ENCODE assay signal across 8 mouse cellular contexts in genomic region chr11:58959921-58960465, GRCm38 (mm10). TPM values are rescaled to one million over a fixed set of nuclear protein-coding genes. Genes with fewer than 3 reads are reported as not detected.
DNase-seq lines count a peak whose midpoint lies in the region; ATAC-seq and TF ChIP-seq lines count a peak whose summit lies in the region.

No protein-coding gene starts in this region.

- TF ChIP-seq EP300 in ES-Bruce4 (IDR thresholded peaks at IDR 0.05; ENCODE audit: insufficient read depth, low read depth, low read length) = no peak

- H3K4me1 ChIP-seq in ES-Bruce4 (ENCODE audit: control insufficient read depth, insufficient read depth, low read length) = no peaks in the 10 kb centered on the region
- peaks cover 43% of the 10 kb centered on the region for H3K4me1 ChIP-seq in forebrain, embryonic 12.5 days
- peaks cover 28% of the 10 kb centered on the region for H3K4me1 ChIP-seq in lung, embryonic 16.5 days (replicated peaks; ENCODE audit: control insufficient read depth, insufficient read depth, low read length)

- H3K4me3 ChIP-seq in ES-Bruce4 (ENCODE audit: low read depth, low read length) = peak overlapping the region; percentile 77
- H3K4me3 ChIP-seq in forebrain, embryonic 12.5 days (replicated peaks) = peak overlapping the region; percentile 40
- peak overlapping the region; percentile 68 for H3K4me3 ChIP-seq in layer of hippocampus, adult 2 months
- H3K4me3 ChIP-seq in lung, embryonic 16.5 days (ENCODE audit: low read length) = peak overlapping the region; percentile 64

- WGBS in forebrain, embryonic 12.5 days = 1% methylated on average over 40 of the region's 40 CpGs
- WGBS in lung, embryonic 16.5 days = 3% methylated on average over 40 of the region's 40 CpGs

- H3K27ac ChIP-seq in ES-Bruce4 (ENCODE audit: insufficient read depth, low read length) = no peak overlapping the region
- H3K27ac ChIP-seq in forebrain, embryonic 12.5 days = peak overlapping the region; percentile 20; the same call in 1 of the 2 replicates
- H3K27ac ChIP-seq in layer of hippocampus, adult 2 months = peak overlapping the region; percentile 98
- no peak overlapping the region; the same call in 1 of the 2 replicates for H3K27ac ChIP-seq in lung, embryonic 16.5 days (ENCODE audit: low read length)

- H3K4me2 ChIP-seq in forebrain, embryonic 12.5 days = peak overlapping the region; percentile 77
- peak overlapping the region; percentile 92 for H3K4me2 ChIP-seq in lung, embryonic 16.5 days (ENCODE audit: low read depth, low read length)

- peak; percentile 31 for TF ChIP-seq CTCF in ES-Bruce4 (IDR thresholded peaks at IDR 0.05; ENCODE audit: low read depth, low read length)
- TF ChIP-seq CTCF in layer of hippocampus, adult 2 months (conservative IDR thresholded peaks at IDR 0.05) = peak; percentile 58

- H3K9ac ChIP-seq in ES-Bruce4 (ENCODE audit: low read depth, poor library complexity, severe bottlenecking) = peak overlapping the region; percentile 36; the same call in 1 of the 2 replicates
- H3K9ac ChIP-seq in forebrain, embryonic 12.5 days = peak overlapping the region; percentile 59
- peak overlapping the region; percentile 64 for H3K9ac ChIP-seq in lung, embryonic 16.5 days (ENCODE audit: low read length)

- no peaks in the 10 kb centered on the region for H3K36me3 ChIP-seq in ES-Bruce4 (ENCODE audit: control insufficient read depth, insufficient read depth, low read length, poor library complexity, severe bottlenecking)
- peaks cover 9% of the 10 kb centered on the region for H3K36me3 ChIP-seq in forebrain, embryonic 12.5 days (replicated peaks)
- H3K36me3 ChIP-seq in lung, embryonic 16.5 days (ENCODE audit: control insufficient read depth, insufficient read depth, low read length) = 0 out of 2 replicates have a peak, but pooled peaks cover 2% of the 10 kb centered on the region

- peak; percentile 89 for DNase-seq in c-Kit-positive CD71-positive TER-119-positive erythroid progenitor cells, embryonic 14.5 days (ENCODE audit: low spot score)
- DNase-seq in heart, postnatal 36 days = peak; percentile 64 to 79
- DNase-seq in layer of hippocampus, adult 2 months (ENCODE audit: low spot score in 2 of 2) = peak; percentile 73 to 79
- peak; percentile 64 for DNase-seq in ovary, adult 18-20 months (ENCODE audit: low spot score)
- peak; percentile 56 to 58 for DNase-seq in thymus, postnatal 10 days (ENCODE audit: low spot score in 2 of 2)

- no peak for TF ChIP-seq POLR2A in ES-Bruce4 (IDR thresholded peaks at IDR 0.05; ENCODE audit: insufficient read depth, low read length)

- intact Hi-C loops in heart, postnatal 36 days (cut with DNase I) = loop anchor here (10.0 kb wide), 2 partner anchors 245 to 1455 kb away; partner anchors contain the start of genes 2310033P09Rik, Atpaf2, Gid4 and Mrpl55

- no peaks in the 10 kb centered on the region for H3K27me3 ChIP-seq in ES-Bruce4 (ENCODE audit: control insufficient read depth, insufficient read depth, low read length, poor library complexity, severe bottlenecking)
- peaks cover 9% of the 10 kb centered on the region; the same call in 1 of the 2 replicates for H3K27me3 ChIP-seq in forebrain, embryonic 12.5 days
- H3K27me3 ChIP-seq in lung, embryonic 16.5 days (ENCODE audit: control insufficient read depth, insufficient read depth, low read depth, low read length) = peaks cover 13% of the 10 kb centered on the region; the same call in 1 of the 2 replicates

- ATAC-seq in forebrain, embryonic 12.5 days (ENCODE audit: low FRiP score) = peak; percentile 87
- peak; percentile 84 for ATAC-seq in lung, embryonic 16.5 days (ENCODE audit: low read depth)

- H3K9me3 ChIP-seq in ES-Bruce4 (replicated peaks; ENCODE audit: control insufficient read depth, insufficient read depth, low read length, poor library complexity, severe bottlenecking) = peaks cover 6% of the 10 kb centered on the region
- peaks cover 6% of the 10 kb centered on the region for H3K9me3 ChIP-seq in forebrain, embryonic 12.5 days
- H3K9me3 ChIP-seq in lung, embryonic 16.5 days (ENCODE audit: control insufficient read depth, low read length) = peaks cover 8% of the 10 kb centered on the region

RNA-seq across cellular contexts. Expression of gene Hist3h2a, which starts 5.5 kb away (rescaled TPM):
- 2.9 and 3.7 TPM in 2 replicates for polyA plus RNA-seq in ES-Bruce4 (2011; ENCODE audit: insufficient read depth, insufficient read length, low read depth, missing spikeins)
- 91.9 and 92.9 TPM in 2 replicates for polyA plus RNA-seq in forebrain, embryonic 12.5 days (2016; fragmentation: Nextera tagmentation; extraction: Ambion mirVana)
- 10 to 100 TPM; 15.3 to 17.6 TPM for total RNA-seq in heart, postnatal 36 days (2021)
- 10 to 100 TPM; 66.0 to 69.3 TPM for total RNA-seq in layer of hippocampus, adult 2 months (2021)
- polyA plus RNA-seq in lung, embryonic 16.5 days (2015; fragmentation: Nextera tagmentation; extraction: Ambion mirVana) = 21.8 and 23.3 TPM in 2 replicates

RNA-seq across cellular contexts. Expression of gene Trim17, which starts 5.5 kb away (rescaled TPM):
- not detected in 2 replicates for polyA plus RNA-seq in ES-Bruce4 (2011; ENCODE audit: insufficient read depth, insufficient read length, low read depth, missing spikeins)
- polyA plus RNA-seq in forebrain, embryonic 12.5 days (2016; fragmentation: Nextera tagmentation; extraction: Ambion mirVana) = 0.89 and 1.0 TPM in 2 replicates
- under 1 TPM; 0.11 to 0.16 TPM for total RNA-seq in heart, postnatal 36 days (2021)
- total RNA-seq in layer of hippocampus, adult 2 months (2021) = 1 to 10 TPM; 5.3 to 6.5 TPM
- 0.41 and 0.65 TPM in 2 replicates for polyA plus RNA-seq in lung, embryonic 16.5 days (2015; fragmentation: Nextera tagmentation; extraction: Ambion mirVana)

RNA-seq across cellular contexts. Expression of gene Hist3h2ba, which starts 11.3 kb away (rescaled TPM):
- 7.7 and 8.0 TPM in 2 replicates for polyA plus RNA-seq in ES-Bruce4 (2011; ENCODE audit: insufficient read depth, insufficient read length, low read depth, missing spikeins)
- polyA plus RNA-seq in forebrain, embryonic 12.5 days (2016; fragmentation: Nextera tagmentation; extraction: Ambion mirVana) = 185 and 187 TPM in 2 replicates
- 1 to 10 TPM; 2.2 to 2.5 TPM for total RNA-seq in heart, postnatal 36 days (2021)
- 100 to 1,000 TPM in 1 of 2 experiments, 10 to 100 TPM in 1; 91.3 to 103 TPM for total RNA-seq in layer of hippocampus, adult 2 months (2021)
- polyA plus RNA-seq in lung, embryonic 16.5 days (2015; fragmentation: Nextera tagmentation; extraction: Ambion mirVana) = 24.0 and 28.3 TPM in 2 replicates

RNA-seq across cellular contexts. Expression of gene Trim11, which starts 17.9 kb away (rescaled TPM):
- polyA plus RNA-seq in ES-Bruce4 (2011; ENCODE audit: insufficient read depth, insufficient read length, low read depth, missing spikeins) = 22.5 and 25.6 TPM in 2 replicates
- polyA plus RNA-seq in forebrain, embryonic 12.5 days (2016; fragmentation: Nextera tagmentation; extraction: Ambion mirVana) = 19.2 and 20.9 TPM in 2 replicates
- total RNA-seq in heart, postnatal 36 days (2021) = 10 to 100 TPM; 14.5 TPM
- total RNA-seq in layer of hippocampus, adult 2 months (2021) = 10 to 100 TPM; 32.5 to 35.5 TPM
- 21.9 and 23.2 TPM in 2 replicates for polyA plus RNA-seq in lung, embryonic 16.5 days (2015; fragmentation: Nextera tagmentation; extraction: Ambion mirVana)

RNA-seq across cellular contexts. Expression of gene Rnf187, which starts 21.3 kb away (rescaled TPM):
- 104 and 105 TPM in 2 replicates for polyA plus RNA-seq in ES-Bruce4 (2011; ENCODE audit: insufficient read depth, insufficient read length, low read depth, missing spikeins)
- 403 and 431 TPM in 2 replicates for polyA plus RNA-seq in forebrain, embryonic 12.5 days (2016; fragmentation: Nextera tagmentation; extraction: Ambion mirVana)
- total RNA-seq in heart, postnatal 36 days (2021) = 100 to 1,000 TPM; 160 to 167 TPM
- 100 to 1,000 TPM; 462 to 508 TPM for total RNA-seq in layer of hippocampus, adult 2 months (2021)
- 150 and 161 TPM in 2 replicates for polyA plus RNA-seq in lung, embryonic 16.5 days (2015; fragmentation: Nextera tagmentation; extraction: Ambion mirVana)

Comparison
In these comparisons a context has a peak if more than half of its experiments do, and no peak if none do; other contexts are left out.
1. H3K27ac ChIP-seq: peak in forebrain, embryonic 12.5 days (single experiment) and layer of hippocampus, adult 2 months (single experiment); none in ES-Bruce4 (single experiment) and lung, embryonic 16.5 days (single experiment).
2. Peak in every context shown above with its lines, with median percentiles within 50 percentile points of each other: H3K4me3 ChIP-seq, H3K9ac ChIP-seq and DNase-seq.